Mouse (Mus musculus) embryonic facial prominence, embryonic 12.5 days (tissue): ENCODE results near the gene Sema4g. TPM values are rescaled to one million over a fixed set of nuclear protein-coding genes. Genes with fewer than 3 reads are reported as not detected.
A peak's percentile ranks its signal among the peaks of the same experiment; 100 is the strongest.

Experiments
- ATAC-seq: fragments of 200-750 bp; cut with Nextera tagmentation; 2 replicates; pipeline ENCODE4 v1.8.0; 2017; ENCODE audit not compliant: insufficient number of reproducible peaks, insufficient read depth, low FRiP score, low TSS enrichment
- H3K27ac ChIP-seq: fragments of 300-500 bp; sonication (generic); 2 replicates; pipeline ENCODE4 v1.5.1; 2016; ENCODE audit warnings: mild to moderate bottlenecking
- H3K27me3 ChIP-seq: fragments of 300-500 bp; sonication (generic); 2 replicates; pipeline ENCODE4 v1.6.1; 2016; ENCODE audit warnings: mild to moderate bottlenecking, moderate library complexity
- H3K36me3 ChIP-seq: fragments of 300-500 bp; sonication (generic); 2 replicates; pipeline ENCODE4 v1.6.1; 2016; ENCODE audit warnings: mild to moderate bottlenecking
- H3K4me1 ChIP-seq: fragments of 300-500 bp; sonication (generic); 2 replicates; pipeline ENCODE4 v1.6.1; 2016
- H3K4me2 ChIP-seq: fragments of 300-500 bp; sonication (generic); replicated peaks from 2 replicates; pipeline ENCODE4 v1.6.1; 2016; ENCODE audit warnings: mild to moderate bottlenecking, moderate library complexity
- H3K4me3 ChIP-seq: fragments of 300-500 bp; sonication (generic); 2 replicates; pipeline ENCODE4 v1.5.1; 2016; ENCODE audit warnings: mild to moderate bottlenecking
- H3K9ac ChIP-seq: fragments of 300-500 bp; sonication (generic); 2 replicates; pipeline ENCODE4 v1.6.1; 2016; ENCODE audit warnings: mild to moderate bottlenecking, moderate library complexity
- H3K9me3 ChIP-seq: fragments of 300-500 bp; sonication (generic); 2 replicates; pipeline ENCODE4 v1.6.1; 2016; ENCODE audit warnings: mild to moderate bottlenecking, moderate library complexity
- WGBS: fragments of 180-500 bp; shearing (Covaris S2); methylation state at CpG from one replicate; pipeline ENCODE4 v1.1.7; 2016; 5-methylcytosine and 5-hydroxymethylcytosine counted together
- polyA plus RNA-seq: library from polyadenylated mRNA; unstranded; fragments of >200 nt; fragmentation: Nextera tagmentation; extraction: Ambion mirVana; gene quantifications from 2 replicates; pipeline ENCODE4 v1.2.1, GENCODE M21; 2016

Sema4g gene
- polyA plus RNA-seq, 1 experiment from 2014 or later: 7.0 TPM

GRCm38 (mm10) chr19:44987004-44987403, 1.9 kb upstream of the Sema4g start:
- H3K27ac ChIP-seq: no peak overlapping the region
- 74% methylated on average over 6 of the region's 6 CpGs for WGBS
- H3K27me3 ChIP-seq: no peaks in the 10 kb centered on the region
- no peak overlapping the region for H3K4me2 ChIP-seq
- peaks cover 6% of the 10 kb centered on the region for H3K36me3 ChIP-seq
- no peak overlapping the region; the same call in 1 of the 2 replicates for H3K9ac ChIP-seq
- H3K4me3 ChIP-seq: no peak overlapping the region
- peaks cover 28% of the 10 kb centered on the region for H3K4me1 ChIP-seq
- H3K9me3 ChIP-seq: no peaks in the 10 kb centered on the region
- no peak for ATAC-seq

GRCm38 (mm10) chr19:44987851-44988250, 1.1 kb upstream of the Sema4g start:
- 62% methylated on average over 6 of the region's 6 CpGs for WGBS
- Histone ChIP-seq H3K9me3 (no peaks in the 10 kb centered on the region), H3K4me3 (no peak overlapping the region), H3K9ac (no peak overlapping the region), H3K4me2 (no peak overlapping the region), H3K4me1 (peaks cover 28% of the 10 kb centered on the region), H3K27ac (no peak overlapping the region), H3K27me3 (no peaks in the 10 kb centered on the region), H3K36me3 (peaks cover 4% of the 10 kb centered on the region; the same call in 1 of the 2 replicates)
- no peak for ATAC-seq

GRCm38 (mm10) chr19:44988321-44988720, 580 bp upstream of the Sema4g start:
- H3K9ac ChIP-seq: peak overlapping the region; percentile 65
- peaks cover 28% of the 10 kb centered on the region for H3K4me1 ChIP-seq
- peak overlapping the region; percentile 63 for H3K4me3 ChIP-seq
- ATAC-seq: no peak
- 28% methylated on average over 9 of the region's 9 CpGs for WGBS
- H3K27me3 ChIP-seq: no peaks in the 10 kb centered on the region
- peaks cover 6% of the 10 kb centered on the region; the same call in 1 of the 2 replicates for H3K36me3 ChIP-seq
- H3K9me3 ChIP-seq: no peaks in the 10 kb centered on the region
- peak overlapping the region; percentile 90 for H3K4me2 ChIP-seq
- H3K27ac ChIP-seq: no peak overlapping the region

DNA sequence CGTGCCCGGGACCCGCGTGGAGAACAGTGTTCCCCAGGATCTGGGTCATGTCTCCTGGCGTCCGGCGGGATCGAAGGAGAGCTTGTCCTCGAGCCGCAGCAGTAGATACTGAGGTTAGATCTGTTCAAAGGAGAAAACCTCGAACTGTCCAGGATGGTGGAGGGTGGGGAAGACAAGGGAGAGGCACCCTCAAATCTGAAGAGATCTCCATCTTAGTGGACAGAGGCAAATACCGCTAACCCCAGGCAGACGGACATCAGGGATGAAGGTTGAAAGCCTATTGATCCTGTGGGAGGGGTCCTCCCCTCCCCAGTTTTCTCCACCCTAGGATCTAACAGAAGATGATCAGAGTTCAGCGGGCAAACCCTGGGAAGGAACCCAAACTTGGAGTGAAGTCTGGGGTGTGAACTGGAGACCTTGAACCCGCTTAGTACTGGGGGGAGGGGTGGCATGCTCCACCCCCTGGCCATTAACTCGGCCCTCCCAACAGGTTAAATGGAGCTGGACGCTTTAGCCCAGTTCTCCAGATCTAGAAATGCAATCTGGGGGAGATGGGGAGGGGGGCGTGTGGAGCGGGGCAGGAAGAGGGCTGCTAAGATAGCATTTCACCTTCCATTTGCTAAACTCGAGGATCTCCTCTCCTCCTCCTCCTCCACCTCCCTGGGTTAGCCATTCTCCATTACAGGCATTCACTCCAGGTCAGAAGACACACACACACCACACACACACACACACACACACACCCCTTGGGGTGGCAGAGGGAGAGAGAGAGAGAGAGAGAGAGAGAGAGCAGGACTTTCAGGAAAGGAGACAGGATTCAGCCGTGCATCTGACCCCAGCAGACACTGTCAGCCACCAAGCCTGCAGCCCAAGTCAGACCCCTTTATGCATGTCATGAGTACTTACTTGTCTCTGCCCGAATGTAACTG, 930 bp downstream of the Sema4g start:
- peaks cover 8% of the 10 kb centered on the region; the same call in 1 of the 2 replicates for H3K36me3 ChIP-seq
- H3K4me1 ChIP-seq: peaks cover 28% of the 10 kb centered on the region
- H3K9me3 ChIP-seq: no peaks in the 10 kb centered on the region
- H3K4me2 ChIP-seq: peak overlapping the region; percentile 90
- no peaks in the 10 kb centered on the region for H3K27me3 ChIP-seq
- peak overlapping the region; percentile 23; the same call in 1 of the 2 replicates for H3K27ac ChIP-seq
- peak overlapping the region; percentile 65 for H3K9ac ChIP-seq
- peak overlapping the region; percentile 63 for H3K4me3 ChIP-seq
- ATAC-seq: no peak
- WGBS: 5% methylated on average over 22 of the region's 22 CpGs

GRCm38 (mm10) chr19:44991031-44991430, 2.1 kb downstream of the Sema4g start:
- 75% methylated on average over 8 of the region's 8 CpGs for WGBS
- no peak overlapping the region for H3K27ac ChIP-seq
- H3K9me3 ChIP-seq: no peaks in the 10 kb centered on the region
- ATAC-seq: no peak
- peaks cover 28% of the 10 kb centered on the region for H3K4me1 ChIP-seq
- H3K36me3 ChIP-seq: peaks cover 9% of the 10 kb centered on the region; the same call in 1 of the 2 replicates
- H3K27me3 ChIP-seq: no peaks in the 10 kb centered on the region
- no peak overlapping the region for H3K4me3 ChIP-seq
- H3K9ac ChIP-seq: 0 out of 2 replicates have a peak overlapping the region, but pooled peaks have one; percentile 65
- peak overlapping the region; percentile 90; the same call in 1 of the 2 replicates for H3K4me2 ChIP-seq

DNA sequence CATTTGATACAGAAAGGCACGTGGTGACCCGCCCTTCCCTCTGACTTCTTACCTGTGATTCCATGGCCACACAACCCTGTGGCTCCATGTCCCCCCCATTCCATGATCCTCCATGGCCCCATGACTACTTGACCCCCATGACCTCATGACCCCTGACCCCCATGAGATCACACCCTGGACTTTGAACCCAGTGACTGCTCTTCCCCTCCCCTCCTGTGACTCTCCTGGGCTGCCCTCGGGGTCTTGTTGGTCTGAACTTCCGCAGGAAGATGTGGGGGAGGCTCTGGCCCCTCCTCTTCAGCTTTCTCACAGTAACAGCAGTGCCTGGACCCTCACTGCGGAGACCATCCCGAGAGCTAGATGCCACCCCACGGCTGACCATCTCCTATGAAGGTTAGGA, 3.3 kb downstream of the Sema4g start:
- Histone ChIP-seq H3K4me1 (peaks cover 28% of the 10 kb centered on the region), H3K4me3 (no peak overlapping the region), H3K4me2 (no peak overlapping the region), H3K27ac (no peak overlapping the region), H3K9ac (no peak overlapping the region), H3K9me3 (no peaks in the 10 kb centered on the region), H3K36me3 (peaks cover 14% of the 10 kb centered on the region), H3K27me3 (no peaks in the 10 kb centered on the region)
- no peak for ATAC-seq
- 31% methylated on average over 7 of the region's 7 CpGs for WGBS

GRCm38 (mm10) chr19:44992712-44993111, 3.8 kb downstream of the Sema4g start:
- Histone ChIP-seq H3K4me2 (no peak overlapping the region), H3K9me3 (no peaks in the 10 kb centered on the region), H3K27ac (no peak overlapping the region), H3K4me1 (peaks cover 28% of the 10 kb centered on the region), H3K9ac (no peak overlapping the region), H3K4me3 (no peak overlapping the region), H3K27me3 (no peaks in the 10 kb centered on the region), H3K36me3 (peaks cover 19% of the 10 kb centered on the region)
- 58% methylated on average over 7 of the region's 7 CpGs for WGBS
- no peak for ATAC-seq

DNA sequence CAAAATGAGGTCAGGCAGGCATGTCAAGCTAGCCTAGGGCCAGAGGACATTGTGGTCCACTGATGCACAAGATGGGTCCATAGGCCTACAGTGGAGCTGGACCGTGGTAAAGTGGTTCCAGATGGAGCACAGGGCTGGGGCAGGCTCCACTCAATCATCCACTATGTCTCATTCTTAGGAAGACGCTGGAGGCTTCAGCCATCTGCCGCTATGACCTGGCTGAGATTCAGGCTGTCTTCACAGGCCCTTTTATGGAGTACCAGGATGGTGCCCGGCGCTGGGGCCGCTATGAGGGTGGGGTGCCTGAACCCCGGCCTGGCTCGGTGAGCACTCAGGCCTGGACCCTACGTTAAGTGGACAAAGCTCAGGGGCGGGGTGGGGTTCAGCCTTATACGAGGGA, 8.9 kb downstream of the Sema4g start:
- Histone ChIP-seq H3K4me3 (no peak overlapping the region), H3K9me3 (no peaks in the 10 kb centered on the region), H3K27me3 (no peaks in the 10 kb centered on the region), H3K27ac (no peak overlapping the region), H3K9ac (no peak overlapping the region), H3K4me1 (no peaks in the 10 kb centered on the region), H3K36me3 (peaks cover 58% of the 10 kb centered on the region), H3K4me2 (no peak overlapping the region)
- ATAC-seq: no peak
- 61% methylated on average over 11 of the region's 11 CpGs for WGBS

DNA sequence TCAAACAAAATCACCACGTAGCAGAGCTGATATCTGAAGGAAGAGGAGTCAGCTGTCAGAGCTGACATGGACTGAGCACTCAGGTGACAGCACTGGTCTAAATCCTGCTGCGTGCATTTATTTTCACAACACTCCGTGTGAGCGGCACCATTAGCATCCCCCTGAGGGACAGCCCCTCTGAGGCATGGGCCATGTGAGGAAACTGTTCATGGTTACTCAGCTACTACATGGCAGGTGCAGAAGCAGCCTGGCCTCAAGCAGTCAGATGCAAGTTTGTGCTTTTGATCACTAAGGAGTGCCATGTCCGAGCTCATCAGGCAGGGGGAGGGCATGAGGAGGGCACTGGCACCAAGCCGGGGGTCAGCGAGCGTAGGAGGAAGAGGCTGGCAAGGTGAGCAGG, 10.7 kb downstream of the Sema4g start:
- H3K36me3 ChIP-seq: peaks cover 72% of the 10 kb centered on the region
- WGBS: 87% methylated on average over 8 of the region's 8 CpGs

DNA sequence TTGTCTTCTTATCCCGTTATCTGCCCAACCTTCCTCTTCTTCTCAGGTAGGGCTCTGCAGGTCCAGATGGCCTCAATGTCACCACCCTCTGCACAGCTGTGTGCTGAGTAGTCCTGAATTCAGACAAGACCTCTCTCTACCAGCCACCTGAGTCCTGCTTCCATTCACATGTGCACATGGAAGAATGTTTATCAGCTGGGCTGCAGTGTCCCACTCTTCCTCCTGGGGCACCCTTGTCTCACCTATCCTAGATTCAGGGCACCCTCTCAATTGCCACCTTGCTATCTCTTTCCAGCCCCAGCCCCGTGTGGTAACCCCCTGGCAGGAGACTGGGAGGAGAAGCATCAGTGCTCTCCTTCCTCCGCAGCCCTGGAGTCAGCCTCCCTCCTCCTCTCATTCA, 13.4 kb downstream of the Sema4g start:
- 69% methylated on average over 3 of the region's 3 CpGs for WGBS
- ATAC-seq: no peak
- H3K36me3 ChIP-seq: peaks cover 64% of the 10 kb centered on the region

More for the DNA sequence above, 10.7 kb downstream of the Sema4g start:
- no peak for ATAC-seq
- Histone ChIP-seq H3K9ac (no peak overlapping the region), H3K27ac (no peak overlapping the region), H3K4me3 (no peak overlapping the region), H3K27me3 (no peaks in the 10 kb centered on the region), H3K4me1 (no peaks in the 10 kb centered on the region), H3K9me3 (no peaks in the 10 kb centered on the region), H3K4me2 (no peak overlapping the region)

GRCm38 (mm10) chr19:45003740-45004516, 15.0 kb downstream of the Sema4g start:
- Histone ChIP-seq H3K9me3 (no peaks in the 10 kb centered on the region), H3K4me3 (no peak overlapping the region), H3K27me3 (no peaks in the 10 kb centered on the region), H3K27ac (no peak overlapping the region), H3K9ac (no peak overlapping the region), H3K4me1 (peaks cover 19% of the 10 kb centered on the region), H3K36me3 (peaks cover 53% of the 10 kb centered on the region), H3K4me2 (no peak overlapping the region)
- WGBS: 83% methylated on average over 7 of the region's 7 CpGs
- ATAC-seq: no peak

More for the DNA sequence above, 13.4 kb downstream of the Sema4g start:
- peaks cover 11% of the 10 kb centered on the region for H3K4me1 ChIP-seq
- no peak overlapping the region for H3K27ac ChIP-seq
- no peaks in the 10 kb centered on the region for H3K9me3 ChIP-seq
- H3K27me3 ChIP-seq: no peaks in the 10 kb centered on the region
- no peak overlapping the region for H3K4me2 ChIP-seq
- no peak overlapping the region for H3K4me3 ChIP-seq
- no peak overlapping the region for H3K9ac ChIP-seq
